Mouse (Mus musculus) kidney, adult 11 months (tissue): ENCODE data around the gene Ylpm1.

ENCODE experiments used
- DNase-seq: peaks from one replicate; pipeline ENCODE4 v3.0.0; 2022

Ylpm1 gene

GRCm38 (mm10) chr12:85110698-85111592 is 114.8 kb downstream of the Ylpm1 start, which contains the start of the genes Prox2 and Dlst:
Gene Prox2, minus strand, starts transcription at chr12:85110759.
Gene Dlst, plus strand, starts transcription at chr12:85110833.
- peak; percentile 82 for DNase-seq

- peak; percentile 27 for DNase-seq
Observed at GRCm38 (mm10) chr12:85112550-85113251, 116.6 kb downstream of the Ylpm1 start.

- peak; percentile 69 for DNase-seq
Observed at GRCm38 (mm10) chr12:85113337-85113736, 117.2 kb downstream of the Ylpm1 start.

GRCm38 (mm10) chr12:85113917-85114316 is 117.8 kb downstream of the Ylpm1 start:
- DNase-seq, result no peak

- no peak for DNase-seq
Observed at GRCm38 (mm10) chr12:85115678-85116077, 119.6 kb downstream of the Ylpm1 start.
